Mouse (Mus musculus): ENCODE measurements around the gene Rnf6.

Gene Rnf6

GRCm38 (mm10) chr5:146220879-146221714 lies at the start of gene Rnf6:
Gene Rnf6 (minus strand): TSS chr5:146221555.
- DNase-seq (ENCODE audit: low spot score), result peak; percentile 83

- no peak for DNase-seq (ENCODE audit: low spot score)
Measured at GRCm38 (mm10) chr5:146270593-146270992, 49.2 kb upstream of the Rnf6 start.

GRCm38 (mm10) chr5:146267776-146268175 lies 46.4 kb upstream of the Rnf6 start:
- DNase-seq (ENCODE audit: low spot score), result no peak

DNA sequence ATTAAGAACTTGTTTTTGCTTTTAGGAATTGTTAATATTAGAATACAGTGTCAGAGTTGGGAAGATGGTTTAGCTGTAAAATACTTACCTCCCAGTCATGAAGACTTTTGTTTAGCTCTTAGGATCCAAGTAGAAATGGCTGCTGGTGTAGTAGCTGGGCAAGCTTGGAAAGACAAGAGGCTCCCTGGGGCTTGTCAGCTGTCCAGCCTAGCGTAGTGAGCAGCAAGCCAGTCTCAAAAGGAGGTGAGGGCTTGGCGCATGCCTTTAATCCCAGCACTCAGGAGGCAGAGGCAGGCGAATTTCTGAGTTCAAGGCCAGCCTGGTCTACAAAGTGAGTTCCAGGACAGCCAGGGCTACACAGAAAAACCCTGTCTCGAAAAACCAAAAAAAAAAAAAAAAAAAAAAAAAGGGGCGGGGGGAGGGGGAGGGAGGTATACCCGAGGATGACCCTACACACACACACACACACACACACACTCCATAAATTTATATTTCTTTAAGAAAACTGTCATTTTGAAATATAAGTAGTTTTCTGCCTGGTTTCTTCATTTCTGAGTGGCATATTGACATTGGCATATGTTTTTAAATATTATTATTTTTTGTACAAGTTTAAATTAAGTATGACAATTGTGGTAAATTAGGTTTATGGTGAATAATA lies 44.7 kb upstream of the Rnf6 start:
- DNase-seq (ENCODE audit: low spot score), result no peak

GRCm38 (mm10) chr5:146260003-146260402 lies 38.6 kb upstream of the Rnf6 start:
- no peak for DNase-seq (ENCODE audit: low spot score)

DNA sequence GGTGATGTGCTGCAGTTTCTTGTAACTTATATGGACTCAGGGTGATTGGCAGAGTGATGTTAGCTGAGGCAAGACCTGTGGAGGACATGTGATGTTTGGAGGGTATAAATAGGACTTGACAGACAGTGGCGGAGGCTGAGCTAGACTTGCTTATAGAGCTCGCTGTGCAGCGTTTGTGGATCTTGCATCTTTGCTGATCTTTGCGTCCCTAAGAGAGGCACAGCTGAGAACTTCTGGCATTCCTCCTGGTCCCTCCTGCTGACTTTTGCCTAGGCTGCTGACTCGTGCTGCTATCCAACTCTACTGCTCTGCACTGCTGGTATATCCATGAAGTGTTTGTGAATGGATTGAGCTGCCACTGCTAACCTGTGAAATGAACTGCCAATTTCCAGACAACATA lies 32.3 kb upstream of the Rnf6 start:
- no peak for DNase-seq (ENCODE audit: low spot score)

GRCm38 (mm10) chr5:146251663-146252429 lies 30.5 kb upstream of the Rnf6 start:
- DNase-seq (ENCODE audit: low spot score), result no peak

DNA sequence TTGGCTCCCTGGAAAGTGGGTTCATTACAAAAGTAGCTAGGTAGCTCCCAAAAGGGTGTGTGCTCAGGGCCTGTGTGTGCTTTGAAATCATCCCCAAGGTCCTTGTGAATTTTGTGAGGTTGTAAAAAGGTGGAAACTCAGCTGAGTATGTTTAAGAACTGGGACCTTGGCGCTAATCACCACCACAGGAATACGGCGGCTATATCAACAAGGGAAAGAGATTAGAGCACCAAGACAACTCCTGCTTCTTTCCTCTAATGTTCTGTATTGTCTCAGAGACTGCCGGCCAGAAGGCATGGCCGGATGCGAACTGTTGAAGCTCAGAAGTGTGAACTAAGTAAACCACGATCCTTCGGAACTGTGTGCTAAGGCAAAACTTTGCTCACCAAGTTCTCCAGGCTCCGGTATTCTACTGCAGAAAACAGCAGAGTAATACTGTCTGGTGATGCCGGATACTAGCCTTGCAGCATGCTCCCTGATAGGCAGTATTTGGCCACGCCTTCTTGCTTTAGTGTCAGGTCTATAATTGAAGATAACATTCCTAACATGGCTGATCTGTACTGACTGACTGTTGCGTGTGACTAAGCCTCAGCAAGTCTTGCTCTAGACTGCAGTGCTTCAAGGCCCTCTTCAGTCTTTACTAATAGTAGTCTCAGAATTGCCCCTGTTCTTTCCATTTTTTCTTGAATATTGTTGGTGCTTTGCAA lies 29.2 kb upstream of the Rnf6 start:
- DNase-seq (ENCODE audit: low spot score), result peak; percentile 36

- DNase-seq (ENCODE audit: low spot score), result no peak
Measured at GRCm38 (mm10) chr5:146248746-146249145, 27.4 kb upstream of the Rnf6 start.

DNA sequence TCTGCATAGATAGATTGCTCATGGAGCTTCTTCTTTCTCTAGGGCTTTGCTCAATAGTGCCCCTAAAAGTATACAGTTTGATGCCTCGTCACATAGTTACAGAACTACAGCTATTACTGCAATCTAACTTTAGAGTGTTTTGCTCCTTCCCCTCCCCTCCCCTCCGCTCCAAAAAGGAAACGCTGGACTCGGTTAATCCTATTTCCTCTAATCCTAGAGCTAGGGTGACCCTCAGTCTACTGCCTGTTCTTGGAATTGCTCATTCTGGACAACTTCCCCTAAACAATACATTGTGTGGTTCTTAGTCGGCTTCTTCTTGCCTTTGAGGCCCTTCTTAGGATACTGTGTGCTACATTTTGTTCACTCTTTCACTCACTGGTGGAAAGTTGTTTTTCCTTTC lies 26.4 kb upstream of the Rnf6 start:
- DNase-seq (ENCODE audit: low spot score), result no peak

- no peak for DNase-seq (ENCODE audit: low spot score)
Measured at GRCm38 (mm10) chr5:146246386-146246785, 25.0 kb upstream of the Rnf6 start.

DNA sequence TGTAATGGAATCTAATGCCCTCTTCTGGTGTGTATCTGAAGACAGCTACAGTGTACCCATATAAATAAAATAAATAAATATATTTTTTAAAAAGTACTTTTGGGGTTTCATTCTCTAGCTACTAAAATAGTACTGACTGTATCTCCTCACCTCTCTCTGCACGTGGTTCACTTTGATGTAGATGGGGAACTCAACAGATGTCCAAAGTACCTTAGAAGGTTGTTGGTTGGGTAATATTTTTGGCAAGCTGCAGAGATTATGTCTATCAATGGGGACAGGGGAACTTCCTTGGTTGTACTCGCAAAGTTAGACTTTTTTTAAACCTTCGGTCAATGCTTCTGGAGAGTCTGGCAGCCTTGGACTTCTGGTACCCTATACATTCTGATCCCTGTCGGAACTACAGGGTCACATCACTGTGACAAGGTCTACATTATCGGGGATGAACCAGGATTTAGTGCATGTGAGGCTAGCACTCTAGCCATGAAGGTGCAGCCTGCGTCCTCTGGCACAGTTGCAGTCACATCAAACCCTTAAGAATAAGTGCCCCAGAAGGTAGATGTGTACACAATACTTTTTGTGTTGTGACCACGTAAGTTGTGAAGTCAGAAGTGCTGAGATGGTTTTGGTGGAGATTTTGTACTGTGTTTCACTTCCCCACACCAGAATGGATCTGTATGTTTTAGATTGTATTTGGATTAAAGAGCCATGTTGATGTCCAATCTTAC lies 24.5 kb upstream of the Rnf6 start:
- no peak for DNase-seq (ENCODE audit: low spot score)

DNA sequence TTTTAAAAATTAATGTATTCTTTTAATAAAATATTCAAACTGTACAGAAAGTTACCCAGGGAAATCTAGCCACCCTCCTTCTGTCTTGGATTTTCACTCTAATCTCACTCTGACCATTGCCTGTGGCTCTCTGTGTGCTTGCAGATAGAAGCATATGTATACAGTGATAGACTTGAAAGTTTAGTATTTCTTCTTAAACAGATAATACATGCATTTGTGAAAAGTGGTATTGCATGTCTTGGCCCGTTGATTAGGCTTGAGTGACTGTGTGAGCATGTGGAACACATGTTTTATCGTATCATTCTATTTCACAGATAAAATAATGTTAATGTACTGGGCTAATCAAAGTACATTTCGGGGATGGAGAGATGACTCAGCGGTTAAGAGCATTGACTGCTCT lies 23.8 kb upstream of the Rnf6 start:
- no peak for DNase-seq (ENCODE audit: low spot score)

DNA sequence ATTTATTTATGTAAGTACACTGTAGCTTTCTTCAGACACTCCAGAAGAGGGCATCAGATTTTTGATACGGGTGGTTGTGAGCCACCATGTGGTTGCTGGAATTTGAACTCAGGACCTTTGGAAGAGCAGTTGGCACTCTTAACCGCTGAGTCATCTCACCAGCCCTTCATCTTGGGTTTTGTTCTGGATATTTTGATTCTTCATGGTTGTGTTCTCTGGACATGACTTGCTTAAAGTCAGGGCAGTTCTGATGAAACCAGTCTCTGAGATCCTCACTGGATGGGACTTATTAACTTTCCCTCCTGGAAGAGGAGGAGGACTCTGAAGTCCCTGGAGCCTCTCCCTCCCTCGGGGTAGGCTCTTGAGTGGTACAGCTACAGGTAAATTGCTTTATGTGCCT lies 19.8 kb upstream of the Rnf6 start:
- DNase-seq (ENCODE audit: low spot score), result no peak

DNA sequence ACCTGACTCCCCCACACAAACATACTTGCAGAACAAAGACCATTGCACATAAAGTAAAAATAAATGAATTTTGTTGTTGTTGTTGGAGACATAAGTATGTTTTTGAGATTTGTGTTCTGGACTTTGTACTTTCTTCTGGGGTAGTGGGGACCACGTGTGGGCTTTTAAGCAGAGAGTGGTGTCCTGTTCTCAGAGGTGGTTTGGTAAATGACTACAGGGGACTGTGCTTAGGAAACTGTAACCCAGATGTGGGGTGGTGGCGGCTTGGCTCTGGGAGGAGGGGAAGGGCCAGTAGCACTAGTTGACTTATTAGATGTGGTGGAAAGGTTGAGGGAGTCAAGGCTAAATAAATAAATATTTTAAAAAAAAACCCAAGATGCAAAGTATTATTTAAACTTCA lies 19.4 kb upstream of the Rnf6 start:
- DNase-seq (ENCODE audit: low spot score), result no peak

GRCm38 (mm10) chr5:146238274-146238673 lies 16.9 kb upstream of the Rnf6 start:
- no peak for DNase-seq (ENCODE audit: low spot score)

GRCm38 (mm10) chr5:146234336-146234735 lies 13.0 kb upstream of the Rnf6 start:
- no peak for DNase-seq (ENCODE audit: low spot score)

DNA sequence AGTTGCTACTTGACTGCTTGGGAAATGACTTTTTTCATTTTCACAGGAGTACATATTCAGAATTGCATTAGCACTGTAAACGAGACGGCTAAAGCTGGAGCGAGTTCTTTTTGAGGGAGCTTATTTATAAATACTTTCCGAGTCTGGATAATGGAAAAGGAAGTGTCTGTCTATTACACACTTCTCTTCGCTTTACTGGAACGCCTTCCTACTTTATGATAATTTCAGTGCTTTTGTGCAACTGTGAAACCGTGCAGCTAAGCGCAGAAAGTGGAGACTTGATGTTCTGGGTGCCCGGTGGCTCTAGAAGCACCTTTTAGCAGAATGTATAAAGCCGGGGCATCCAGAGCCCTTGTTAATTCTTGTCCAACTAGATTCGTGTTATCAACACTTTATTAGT lies 11.5 kb upstream of the Rnf6 start:
- no peak for DNase-seq (ENCODE audit: low spot score)

GRCm38 (mm10) chr5:146232056-146232675 lies 10.8 kb upstream of the Rnf6 start:
- no peak for DNase-seq (ENCODE audit: low spot score)

GRCm38 (mm10) chr5:146231655-146231996 lies 10.3 kb upstream of the Rnf6 start:
- no peak for DNase-seq (ENCODE audit: low spot score)

All from spleen, adult 12 weeks (tissue).